Mouse (Mus musculus) midbrain, embryonic 14.5 days (tissue): ENCODE results near the gene Zfp764. TPM values are rescaled to one million over a fixed set of nuclear protein-coding genes. Genes with fewer than 3 reads are reported as not detected.
"Not testable (repeated sequence)": the region's sequence is repeated elsewhere in the genome, so short reads cannot be mapped to it uniquely, and the experiment has no call there.

Experiments used
- ATAC-seq: fragments of 200-750 bp; cut with Nextera tagmentation; 2 replicates; pipeline ENCODE4 v1.8.0; 2017; ENCODE audit warnings: moderate number of reproducible peaks, moderate library complexity; ENCODE audit not compliant: low FRiP score, low TSS enrichment
- DNase-seq: peaks from one replicate; pipeline ENCODE4 v3.0.0-alpha.2; 2015
- H3K27ac ChIP-seq: fragments of 300-500 bp; sonication (generic); replicated peaks from 2 replicates; pipeline ENCODE4 v1.5.1; 2014; ENCODE audit warnings: mild to moderate bottlenecking, low read depth, low read length, moderate library complexity
- H3K27me3 ChIP-seq: fragments of 300-500 bp; sonication (generic); 2 replicates; pipeline ENCODE4 v1.6.1; 2014; ENCODE audit warnings: low read length, control low read depth, mixed read lengths; ENCODE audit not compliant: control insufficient read depth, insufficient read depth
- H3K36me3 ChIP-seq: fragments of 300-500 bp; sonication (generic); 2 replicates; pipeline ENCODE4 v1.6.1; 2014; ENCODE audit warnings: low read length, control low read depth; ENCODE audit not compliant: control insufficient read depth, insufficient read depth
- H3K4me1 ChIP-seq: fragments of 300-500 bp; sonication (generic); 2 replicates; pipeline ENCODE4 v1.6.1; 2014; ENCODE audit warnings: mild to moderate bottlenecking, antibody characterized with exemption, low read length, control low read depth; ENCODE audit not compliant: control insufficient read depth, insufficient read depth
- H3K4me2 ChIP-seq: fragments of 300-500 bp; sonication (generic); 2 replicates; pipeline ENCODE4 v1.6.1; 2014; ENCODE audit warnings: mild to moderate bottlenecking, low read length, moderate library complexity
- H3K4me3 ChIP-seq: fragments of 300-500 bp; sonication (generic); replicated peaks from 2 replicates; pipeline ENCODE4 v1.5.1; 2014; ENCODE audit warnings: low read depth, low read length
- H3K9ac ChIP-seq: fragments of 300-500 bp; sonication (generic); replicated peaks from 2 replicates; pipeline ENCODE4 v1.6.1; 2014; ENCODE audit warnings: mild to moderate bottlenecking, low read length, moderate library complexity
- H3K9me3 ChIP-seq: fragments of 300-500 bp; sonication (generic); 2 replicates; pipeline ENCODE4 v1.6.1; 2016; ENCODE audit warnings: low read length, control low read depth, mixed read lengths; ENCODE audit not compliant: control insufficient read depth
- WGBS: fragments of 180-500 bp; shearing (Covaris S2); extraction: QIAGEN DNeasy Blood & Tissue Kit; methylation state at CpG from one replicate; pipeline ENCODE4 v1.1.7; 2014; 5-methylcytosine and 5-hydroxymethylcytosine counted together
- polyA plus RNA-seq: library from polyadenylated mRNA; unstranded; fragments of >200 nt; fragmentation: Nextera tagmentation; extraction: Ambion mirVana; gene quantifications from 2 replicates; pipeline ENCODE4 v1.2.1, GENCODE M21; 2014

The Zfp764 gene
- polyA plus RNA-seq: 4.6 and 5.7 TPM in 2 replicates

DNA sequence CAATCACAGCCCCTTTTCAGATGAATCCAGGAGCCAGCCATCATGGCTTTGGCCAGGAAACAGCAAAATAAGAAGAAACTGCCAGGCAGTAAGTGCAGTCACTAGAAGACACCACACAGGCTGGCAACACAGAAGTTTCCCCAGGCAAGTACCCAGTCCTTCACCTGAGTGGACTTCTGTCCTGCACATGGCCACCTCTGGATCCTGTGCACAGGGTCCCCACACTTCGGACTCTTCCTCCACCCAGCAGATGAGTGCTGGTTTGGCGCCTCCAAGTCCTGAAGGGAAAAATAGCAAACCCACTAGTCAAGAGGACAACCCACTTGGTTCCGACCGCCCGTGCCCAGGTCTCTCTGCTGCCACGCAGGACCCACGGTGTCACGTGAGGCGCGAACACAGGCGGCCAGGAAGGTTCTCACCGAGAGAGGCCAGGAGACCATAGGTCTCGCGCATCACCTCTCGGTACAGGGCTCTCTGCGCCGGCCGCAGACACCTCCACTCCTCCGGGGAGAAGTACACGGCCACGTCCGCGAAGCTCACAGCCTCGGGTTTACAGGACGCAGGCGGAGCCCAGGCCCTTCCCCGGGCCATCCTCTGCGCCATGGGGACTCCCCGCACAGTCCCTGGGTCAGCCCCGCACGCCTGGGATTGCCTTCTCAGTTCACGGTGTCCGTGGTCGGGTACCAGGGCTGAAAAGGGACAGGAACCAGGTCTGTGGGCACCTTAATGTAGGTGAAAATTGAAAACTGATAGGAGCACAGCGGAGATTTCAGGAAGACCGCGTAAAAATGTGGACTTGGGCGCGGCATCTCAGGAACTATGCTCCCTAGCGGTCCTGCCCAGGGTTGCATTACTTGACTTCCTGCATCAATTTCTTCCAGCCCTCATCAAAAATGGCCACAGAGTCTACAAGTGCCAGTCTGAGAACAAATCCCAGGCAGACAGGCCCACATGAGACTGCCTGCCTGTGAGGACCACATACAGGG lies at the start of gene Zfp764:
TSS of gene Zfp764 (minus strand) at position 821 of the 986 bp plus-strand sequence.
- not testable (repeated sequence) for H3K36me3 ChIP-seq, H3K27me3 ChIP-seq, H3K9me3 ChIP-seq, H3K4me1 ChIP-seq
- DNase-seq: peak; percentile 92
- peak; percentile 78 for ATAC-seq
- H3K27ac ChIP-seq: peak within 1 kb of the TSS; percentile 74
- peak within 1 kb of the TSS; percentile 48 for H3K4me3 ChIP-seq
- peak within 1 kb of the TSS; percentile 70 for H3K9ac ChIP-seq
- peak within 1 kb of the TSS; percentile 83 for H3K4me2 ChIP-seq
- 6% methylated on average over 40 of the region's 40 CpGs for WGBS

DNA sequence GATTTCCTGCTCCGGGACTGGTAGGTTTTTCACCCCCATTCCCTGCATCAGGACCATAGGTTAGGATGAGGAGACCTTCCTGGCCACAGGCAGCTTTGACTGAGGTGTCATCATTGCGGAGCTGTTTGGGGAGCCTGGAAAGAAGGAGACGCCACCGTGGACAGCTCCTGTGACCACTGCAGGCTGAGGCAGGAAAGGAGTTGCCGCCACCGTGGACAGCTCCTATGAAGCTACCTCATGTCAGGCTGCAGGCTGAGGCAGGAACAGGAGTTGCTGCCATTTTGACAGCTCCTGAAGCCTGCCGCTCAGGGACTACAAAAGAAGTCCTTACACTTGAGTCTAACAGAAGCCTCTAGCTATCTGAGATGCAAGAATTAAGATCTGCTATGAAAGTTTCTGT lies 48.3 kb upstream of the Zfp764 start:
- Histone ChIP-seq H3K4me1 (peaks cover 26% of the 10 kb centered on the region), H3K27ac (no peak overlapping the region), H3K9me3 (no peaks in the 10 kb centered on the region), H3K9ac (no peak overlapping the region), H3K4me2 (no peak overlapping the region), H3K27me3 (no peaks in the 10 kb centered on the region), H3K4me3 (no peak overlapping the region), H3K36me3 (peaks cover 28% of the 10 kb centered on the region)
- 96% methylated on average over 7 of the region's 7 CpGs for WGBS
- DNase-seq (no peak), ATAC-seq (no peak)

DNA sequence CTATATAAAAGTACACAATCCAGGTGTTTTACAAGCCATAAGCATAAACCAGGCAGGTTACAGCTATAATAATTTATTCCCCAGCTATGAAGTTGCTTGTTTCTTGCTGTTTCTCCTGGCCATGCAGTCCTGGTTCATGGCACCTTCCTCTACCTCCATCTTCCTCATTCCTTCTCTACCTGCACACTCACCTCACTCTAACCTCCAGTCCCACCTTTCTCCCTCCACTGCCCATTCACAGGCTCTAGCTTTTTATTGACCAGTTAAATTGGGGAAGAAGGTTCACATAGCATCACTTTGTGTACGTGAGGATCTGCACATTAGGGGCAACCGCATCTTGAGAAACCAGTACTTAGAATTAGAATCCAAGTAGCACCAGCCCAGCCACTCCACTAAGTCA lies 46.4 kb upstream of the Zfp764 start:
- Histone ChIP-seq H3K36me3 (peaks cover 22% of the 10 kb centered on the region), H3K9me3 (no peaks in the 10 kb centered on the region), H3K4me1 (peaks cover 31% of the 10 kb centered on the region), H3K27ac (no peak overlapping the region), H3K9ac (no peak overlapping the region), H3K4me3 (no peak overlapping the region), H3K27me3 (no peaks in the 10 kb centered on the region), H3K4me2 (no peak overlapping the region)
- ATAC-seq (no peak), DNase-seq (no peak)
- 99% methylated on average over 2 of the region's 2 CpGs for WGBS

DNA sequence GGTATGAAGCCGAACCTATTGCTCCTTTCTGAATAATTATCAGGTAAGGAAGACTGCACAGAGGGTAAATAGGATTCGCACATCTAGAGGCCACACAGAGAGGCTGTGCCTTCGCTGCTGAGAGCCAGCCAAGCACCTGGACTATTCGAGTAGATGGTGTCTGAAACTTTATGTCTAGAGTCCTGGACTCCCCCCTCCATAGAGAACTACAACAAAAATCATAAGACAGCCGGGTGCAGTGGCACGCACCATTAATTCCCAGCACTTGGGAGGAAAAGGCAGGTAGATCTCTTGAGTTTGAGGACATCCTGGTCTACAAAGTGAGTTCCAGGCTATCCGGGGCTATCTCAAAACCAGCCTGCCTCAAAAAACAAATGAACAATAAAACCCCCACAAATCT lies 43.3 kb upstream of the Zfp764 start:
- ATAC-seq (no peak), DNase-seq (no peak)
- Histone ChIP-seq H3K36me3 (peaks cover 9% of the 10 kb centered on the region), H3K4me1 (peaks cover 37% of the 10 kb centered on the region), H3K9me3 (no peaks in the 10 kb centered on the region), H3K27ac (no peak overlapping the region), H3K27me3 (no peaks in the 10 kb centered on the region), H3K9ac (peak overlapping the region; percentile 42), H3K4me2 (peak overlapping the region; percentile 69), H3K4me3 (peak overlapping the region; percentile 93)
- 80% methylated on average over 7 of the region's 7 CpGs for WGBS

DNA sequence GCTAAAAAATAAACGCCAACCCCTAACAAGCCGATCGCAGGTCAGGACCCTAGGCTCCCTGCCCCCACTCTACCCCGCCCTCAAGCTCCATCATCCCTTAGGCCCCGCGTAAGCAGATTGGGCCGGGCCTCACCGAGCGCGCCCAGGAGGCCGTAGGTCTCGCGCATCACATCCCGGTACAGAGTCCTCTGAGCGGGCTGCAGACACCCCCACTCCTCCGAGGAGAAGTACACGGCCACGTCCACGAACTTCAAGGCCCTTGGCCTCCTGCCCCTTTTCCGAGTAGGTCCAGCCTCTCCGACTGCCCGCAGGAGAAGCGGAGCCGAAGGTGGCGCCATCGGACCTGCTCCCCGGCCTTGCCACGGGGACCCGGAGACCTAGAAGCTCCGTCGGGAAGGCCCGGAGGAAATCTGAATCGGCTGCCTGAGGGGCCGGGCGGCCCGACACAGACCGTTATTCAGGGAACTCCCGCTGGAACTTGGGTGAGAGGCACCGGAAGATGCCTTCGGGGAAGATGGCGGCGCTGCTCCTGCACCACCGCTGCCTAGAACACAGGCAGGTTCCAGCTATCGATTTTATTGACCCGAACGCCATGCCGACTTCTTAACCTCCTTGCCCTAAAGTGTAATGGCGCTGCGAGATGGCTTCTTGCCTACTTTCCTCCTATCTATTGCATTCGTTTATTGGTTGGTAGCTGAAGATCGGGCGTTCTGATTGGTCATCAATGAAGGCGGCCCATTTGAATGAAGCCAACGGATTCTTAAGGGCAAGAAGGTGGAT lies 42.1 kb upstream of the Zfp764 start, which contains the start of gene Zfp689:
TSS of gene Zfp689 (minus strand) at position 638 of the 780 bp plus-strand sequence.
- H3K27ac ChIP-seq: peak within 1 kb of the TSS; percentile 94
- peak; percentile 91 for ATAC-seq
- WGBS: under 1% methylated on average over 54 of the region's 54 CpGs

DNA sequence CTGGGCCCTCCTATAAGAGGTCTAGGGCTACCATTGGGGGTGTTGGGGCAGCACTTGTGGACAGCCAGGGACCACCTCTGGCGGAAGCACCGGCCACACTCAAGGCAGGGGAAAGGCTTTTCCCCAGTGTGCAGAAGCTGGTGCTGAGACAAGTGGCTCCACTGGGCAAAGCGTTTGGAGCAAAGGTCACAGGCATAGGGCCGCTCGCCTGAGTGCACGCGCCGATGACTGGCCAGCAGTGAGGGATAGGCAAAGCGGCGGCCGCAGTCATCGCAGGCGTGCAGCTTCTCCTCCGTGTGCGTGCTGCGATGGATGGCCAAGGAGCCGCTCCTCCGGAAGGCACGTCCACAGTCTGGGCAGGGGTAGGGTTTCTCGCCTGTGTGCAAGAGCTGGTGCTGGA lies 37.4 kb upstream of the Zfp764 start:
- no peaks in the 10 kb centered on the region for H3K9me3 ChIP-seq
- no peak overlapping the region for H3K27ac ChIP-seq
- peaks cover 8% of the 10 kb centered on the region; the same call in 1 of the 2 replicates for H3K4me1 ChIP-seq
- DNase-seq (no peak), ATAC-seq (no peak)
- H3K9ac ChIP-seq: no peak overlapping the region
- H3K4me3 ChIP-seq: no peak overlapping the region
- H3K27me3 ChIP-seq: no peaks in the 10 kb centered on the region
- peaks cover 38% of the 10 kb centered on the region for H3K36me3 ChIP-seq
- WGBS: 91% methylated on average over 20 of the region's 20 CpGs
- H3K4me2 ChIP-seq: no peak overlapping the region

More for the DNA sequence above, 42.1 kb upstream of the Zfp764 start, which contains the start of gene Zfp689:
- Histone ChIP-seq H3K4me3 (peak within 1 kb of the TSS; percentile 93), H3K4me1 (peaks cover 37% of the 10 kb centered on the region), H3K27me3 (no peaks in the 10 kb centered on the region), H3K36me3 (peaks cover 18% of the 10 kb centered on the region), H3K9ac (peak within 1 kb of the TSS; percentile 96), H3K9me3 (no peaks in the 10 kb centered on the region), H3K4me2 (peak within 1 kb of the TSS; percentile 69)
- DNase-seq: peak; percentile 97

DNA sequence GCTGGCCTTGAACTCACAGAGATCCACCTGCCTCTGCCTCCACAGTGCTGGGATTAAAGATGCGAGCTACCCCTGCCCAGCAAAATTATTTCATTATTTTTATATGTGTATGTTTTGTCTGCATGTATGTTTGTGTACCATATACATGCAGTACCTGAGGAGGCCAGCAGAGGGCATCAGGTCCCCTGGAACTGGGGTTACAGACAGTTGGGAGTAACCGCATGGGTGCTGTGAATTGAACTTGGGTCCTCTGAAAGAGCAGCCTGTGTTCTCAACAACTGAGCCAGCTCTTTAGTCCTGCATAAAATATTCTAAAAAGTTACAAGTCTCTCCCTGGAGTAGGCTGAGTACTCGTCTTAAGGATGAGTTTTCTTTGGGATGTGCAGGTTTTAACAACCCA lies 31.1 kb upstream of the Zfp764 start:
- DNase-seq (no peak), ATAC-seq (no peak)
- no peak overlapping the region for H3K9ac ChIP-seq
- no peaks in the 10 kb centered on the region for H3K4me1 ChIP-seq
- H3K27me3 ChIP-seq: no peaks in the 10 kb centered on the region
- H3K27ac ChIP-seq: no peak overlapping the region
- 84% methylated on average over 3 of the region's 3 CpGs for WGBS
- no peak overlapping the region for H3K4me3 ChIP-seq
- H3K9me3 ChIP-seq: peaks cover 5% of the 10 kb centered on the region; the same call in 1 of the 2 replicates
- H3K36me3 ChIP-seq: peaks cover 11% of the 10 kb centered on the region
- no peak overlapping the region for H3K4me2 ChIP-seq

DNA sequence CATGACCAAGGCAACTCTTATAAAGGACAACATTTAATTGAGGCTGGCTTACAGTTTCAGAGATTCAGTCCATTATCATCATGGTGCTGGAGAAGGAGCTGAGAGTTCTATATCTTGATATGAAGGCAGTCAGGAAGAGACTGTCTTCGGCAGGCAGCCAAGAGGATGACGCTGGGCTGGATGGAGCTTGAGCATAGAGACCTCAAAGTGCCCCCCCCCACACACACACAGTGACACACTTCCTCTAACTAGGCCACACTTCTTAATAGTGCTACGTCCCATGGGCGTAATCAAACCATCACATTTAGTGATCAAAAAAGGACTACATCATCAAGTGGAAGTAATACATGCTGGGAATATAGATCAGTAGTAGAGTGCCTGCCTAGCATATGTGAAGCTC lies 28.6 kb upstream of the Zfp764 start:
- no peaks in the 10 kb centered on the region for H3K27me3 ChIP-seq
- 94% methylated on average over 4 of the region's 4 CpGs for WGBS
- no peak overlapping the region for H3K9ac ChIP-seq
- H3K9me3 ChIP-seq: peaks cover 5% of the 10 kb centered on the region; the same call in 1 of the 2 replicates
- ATAC-seq (no peak), DNase-seq (no peak)
- no peak overlapping the region for H3K4me3 ChIP-seq
- no peak overlapping the region for H3K27ac ChIP-seq
- H3K36me3 ChIP-seq: no peaks in the 10 kb centered on the region
- no peaks in the 10 kb centered on the region for H3K4me1 ChIP-seq
- H3K4me2 ChIP-seq: no peak overlapping the region
